Mouse (Mus musculus): ENCODE results near the gene Acer1.

The Acer1 gene

GRCm38 (mm10) chr17:56982013-56982412, at the start of gene Acer1:
Acer1 (minus strand) TSS chr17:56982126.
- no peak for DNase-seq

- peak; percentile 64 to 80 for DNase-seq
Observed at GRCm38 (mm10) chr17:57030931-57031660, 49.2 kb upstream of the Acer1 start, which contains the start of gene Khsrp. Khsrp (minus strand) TSS chr17:57031522.

- DNase-seq, result no peak
Observed at GRCm38 (mm10) chr17:57029691-57030090, 47.8 kb upstream of the Acer1 start.

GRCm38 (mm10) chr17:57027471-57027870, 45.5 kb upstream of the Acer1 start:
- no peak for DNase-seq

- DNase-seq, result no peak
Observed at GRCm38 (mm10) chr17:57020960-57021359, 39.0 kb upstream of the Acer1 start.

- no peak for DNase-seq
Observed at GRCm38 (mm10) chr17:57019693-57020092, 37.8 kb upstream of the Acer1 start.

- peak in 1 of 2 experiments; percentile 33 for DNase-seq
Observed at GRCm38 (mm10) chr17:57012245-57012795, 30.4 kb upstream of the Acer1 start.

- DNase-seq, result peak; percentile 90 to 92
Observed at GRCm38 (mm10) chr17:57011236-57012141, 29.6 kb upstream of the Acer1 start, which contains the start of the genes Gtf2f1 and Gm17949. Gtf2f1 (minus strand) TSS chr17:57011288. Gm17949 (plus strand) TSS chr17:57011469.

GRCm38 (mm10) chr17:57010911-57011235, 28.9 kb upstream of the Acer1 start:
- DNase-seq, result no peak

GRCm38 (mm10) chr17:57007137-57007905, 25.4 kb upstream of the Acer1 start:
- no peak for DNase-seq

- DNase-seq, result no peak
Observed at GRCm38 (mm10) chr17:57003994-57004393, 22.1 kb upstream of the Acer1 start.

GRCm38 (mm10) chr17:57001228-57001627, 19.3 kb upstream of the Acer1 start:
- DNase-seq, result no peak

GRCm38 (mm10) chr17:56999968-57000609, 18.2 kb upstream of the Acer1 start, which contains the start of gene Pspn:
Pspn (minus strand) TSS chr17:57000018.
- DNase-seq, result no peak

- DNase-seq, result no peak
Observed at GRCm38 (mm10) chr17:56999414-56999813, 17.5 kb upstream of the Acer1 start.

GRCm38 (mm10) chr17:56997029-56997667, 15.2 kb upstream of the Acer1 start, which contains the start of gene Alkbh7:
Alkbh7 (plus strand) TSS chr17:56997339.
- peak; percentile 89 to 96 for DNase-seq

GRCm38 (mm10) chr17:56996506-56996905, 14.6 kb upstream of the Acer1 start:
- no peak for DNase-seq

GRCm38 (mm10) chr17:56995046-56995445, 13.1 kb upstream of the Acer1 start:
- no peak for DNase-seq

GRCm38 (mm10) chr17:56990966-56991365, 9.0 kb upstream of the Acer1 start:
- no peak for DNase-seq

- peak; percentile 93 to 97 for DNase-seq
Observed at GRCm38 (mm10) chr17:56990115-56990746, 8.3 kb upstream of the Acer1 start, which contains the start of gene Clpp. Clpp (plus strand) TSS chr17:56990305.

- peak; percentile 19 to 38 for DNase-seq
Observed at GRCm38 (mm10) chr17:56989467-56990114, 7.7 kb upstream of the Acer1 start.
